Mouse (Mus musculus): Measurements from ENCODE around the gene Ntm.

GRCm38 (mm10) chr9:29115337-29115736, 847.6 kb downstream of the Ntm start:
- TF ChIP-seq CTCF (IDR thresholded peaks at IDR 0.05) (no peak), EP300 (IDR thresholded peaks at IDR 0.05) (no peak)
